Mouse (Mus musculus): Measurements from ENCODE around the gene Acsl1.

DNA sequence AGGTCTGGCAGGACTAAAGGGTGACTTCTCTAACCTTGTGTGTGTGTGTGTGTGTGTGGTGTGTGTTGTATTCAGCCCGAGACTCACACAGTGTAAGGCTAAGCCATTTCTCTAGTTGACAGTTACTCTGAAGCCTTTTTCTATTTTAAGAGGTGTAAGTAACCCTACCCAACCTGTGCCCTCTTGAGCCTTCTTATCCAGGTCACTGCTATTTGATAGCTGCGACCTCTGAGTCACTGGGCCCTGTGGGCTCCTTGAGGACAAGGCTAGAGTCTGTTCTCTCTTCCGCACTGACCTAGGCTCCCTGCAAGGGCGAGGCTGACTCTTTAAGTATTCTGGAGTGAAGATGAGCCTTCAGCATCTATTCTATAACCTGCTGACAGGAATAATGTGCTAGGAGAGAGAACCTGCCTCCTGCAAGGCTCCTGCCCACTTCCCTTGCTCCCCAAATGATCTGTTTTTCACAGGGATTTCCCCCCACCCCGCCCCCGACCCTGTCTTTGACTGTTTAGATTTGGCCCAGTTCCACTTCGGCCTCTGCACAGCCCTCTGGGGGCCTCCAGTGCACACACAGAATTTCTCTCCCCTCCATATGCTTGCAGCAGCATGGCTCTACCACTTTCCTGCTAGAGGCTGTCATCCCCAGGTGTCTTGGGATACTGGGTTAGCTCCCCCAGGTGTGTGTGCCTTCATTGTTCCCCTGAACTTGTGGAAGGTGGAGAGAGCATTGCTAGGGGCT, 9.1 kb downstream of the Acsl1 start:
- TF ChIP-seq CTCF (IDR thresholded peaks at IDR 0.05; ENCODE audit: borderline replicate concordance, insufficient read depth, low read depth, low read length) (no peak), POLR2A (IDR thresholded peaks at IDR 0.05; ENCODE audit: borderline replicate concordance, insufficient read depth, low read length) (no peak)
